Comparison of ENCODE assay signal across 8 mouse cellular contexts in genomic region chr13:44065741-44066185, GRCm38 (mm10).
DNase-seq lines count a peak whose midpoint lies in the region; ATAC-seq and TF ChIP-seq lines count a peak whose summit lies in the region.

No protein-coding gene starts in this region.

- H3K4me1 ChIP-seq in heart, embryonic 15.5 days (replicated peaks) = peaks cover 52% of the 10 kb centered on the region
- peaks cover 15% of the 10 kb centered on the region for H3K4me1 ChIP-seq in liver, adult 2 months (ENCODE audit: control insufficient read depth, insufficient read depth, low read length)
- peaks cover 12% of the 10 kb centered on the region for H3K4me1 ChIP-seq in midbrain, embryonic 14.5 days (ENCODE audit: control insufficient read depth, insufficient read depth, low read length)

- no peaks in the 10 kb centered on the region for H3K79me2 ChIP-seq in liver, adult 2 months (ENCODE audit: control insufficient read depth, insufficient read depth, low read length)

- peak; percentile 94 for DNase-seq in 416B (ENCODE audit: low read depth)
- peak; percentile 41 for DNase-seq in T-cell, adult 2 months (ENCODE audit: low spot score)
- DNase-seq in liver, adult 2 months (ENCODE audit: extremely low read depth, low read depth, low spot score) = peak; percentile 98
- peak; percentile 35 for DNase-seq in spleen, adult 12 weeks (ENCODE audit: low spot score)
- DNase-seq in frontal cortex, postnatal 25 days (ENCODE audit: low spot score in 2 of 2) = no peak
- DNase-seq in midbrain, embryonic 14.5 days = no peak
- no peak for DNase-seq in frontal cortex, adult 2 months (ENCODE audit: extremely low spot score in 1 of 2, low spot score in 1 of 2)

- H3K4me2 ChIP-seq in heart, embryonic 15.5 days = peak overlapping the region; percentile 45
- no peak overlapping the region for H3K4me2 ChIP-seq in midbrain, embryonic 14.5 days (ENCODE audit: low read length)

- H3K9ac ChIP-seq in heart, embryonic 15.5 days = 0 out of 2 replicates have a peak overlapping the region, but pooled peaks have one; percentile 35
- peak overlapping the region; percentile 56 for H3K9ac ChIP-seq in liver, adult 2 months (ENCODE audit: low read depth, low read length)
- no peak overlapping the region for H3K9ac ChIP-seq in midbrain, embryonic 14.5 days (replicated peaks; ENCODE audit: low read length)

- no peaks in the 10 kb centered on the region for H3K36me3 ChIP-seq in heart, embryonic 15.5 days
- H3K36me3 ChIP-seq in liver, adult 2 months (ENCODE audit: control insufficient read depth, insufficient read depth, low read length) = no peaks in the 10 kb centered on the region
- no peaks in the 10 kb centered on the region for H3K36me3 ChIP-seq in midbrain, embryonic 14.5 days (ENCODE audit: control insufficient read depth, insufficient read depth, low read length)

- no peaks in the 10 kb centered on the region for H3K9me3 ChIP-seq in heart, embryonic 15.5 days (replicated peaks)
- H3K9me3 ChIP-seq in midbrain, embryonic 14.5 days (ENCODE audit: control insufficient read depth, low read length) = no peaks in the 10 kb centered on the region

- TF ChIP-seq CTCF in liver, adult 2 months (IDR thresholded peaks at IDR 0.05; ENCODE audit: low read depth, low read length) = no peak

- WGBS in heart, embryonic 15.5 days = 5% methylated on average over 13 of the region's 13 CpGs
- under 1% methylated on average over 13 of the region's 13 CpGs for WGBS in liver, adult 2 months
- WGBS in midbrain, embryonic 14.5 days = 55% methylated on average over 13 of the region's 13 CpGs

- ATAC-seq in heart, embryonic 15.5 days (replicated peaks; ENCODE audit: insufficient number of reproducible peaks, insufficient read depth, low FRiP score, low read depth) = peak; percentile 56
- no peak for ATAC-seq in midbrain, embryonic 14.5 days (ENCODE audit: low FRiP score, low TSS enrichment)

- peak overlapping the region; percentile 92 for H3K27ac ChIP-seq in heart, embryonic 15.5 days
- H3K27ac ChIP-seq in liver, adult 2 months (replicated peaks; ENCODE audit: insufficient read depth, low read depth, low read length) = peak overlapping the region; percentile 95
- no peak overlapping the region for H3K27ac ChIP-seq in midbrain, embryonic 14.5 days (replicated peaks; ENCODE audit: low read depth, low read length)

- no peaks in the 10 kb centered on the region for H3K27me3 ChIP-seq in heart, embryonic 15.5 days
- no peaks in the 10 kb centered on the region for H3K27me3 ChIP-seq in liver, adult 2 months (ENCODE audit: control insufficient read depth, insufficient read depth, low read length)
- peaks cover 3% of the 10 kb centered on the region; the same call in 1 of the 2 replicates for H3K27me3 ChIP-seq in midbrain, embryonic 14.5 days (ENCODE audit: control insufficient read depth, insufficient read depth, low read length)

- no peak for TF ChIP-seq POLR2A in liver, adult 2 months (IDR thresholded peaks at IDR 0.05; ENCODE audit: extremely low read depth, insufficient read depth, low read length)

- no peak overlapping the region for H3K4me3 ChIP-seq in heart, embryonic 15.5 days
- H3K4me3 ChIP-seq in liver, adult 2 months (ENCODE audit: insufficient read depth, low read depth, low read length) = no peak overlapping the region
- no peak overlapping the region for H3K4me3 ChIP-seq in midbrain, embryonic 14.5 days (replicated peaks; ENCODE audit: low read depth, low read length)

Comparison
In these comparisons a context has a peak if more than half of its experiments do, and no peak if none do; other contexts are left out.
1. DNase-seq: peak in 416B (single experiment), T-cell, adult 2 months (single experiment), liver, adult 2 months (single experiment) and spleen, adult 12 weeks (single experiment); none in frontal cortex, postnatal 25 days (0 of 2), midbrain, embryonic 14.5 days (single experiment) and frontal cortex, adult 2 months (0 of 2).